Mouse (Mus musculus) kidney, adult 18-20 months (tissue): ENCODE results near the gene Cox17.

Experiments
- DNase-seq: peaks from one replicate; pipeline ENCODE4 v3.0.0; 2021

Cox17 gene

DNA sequence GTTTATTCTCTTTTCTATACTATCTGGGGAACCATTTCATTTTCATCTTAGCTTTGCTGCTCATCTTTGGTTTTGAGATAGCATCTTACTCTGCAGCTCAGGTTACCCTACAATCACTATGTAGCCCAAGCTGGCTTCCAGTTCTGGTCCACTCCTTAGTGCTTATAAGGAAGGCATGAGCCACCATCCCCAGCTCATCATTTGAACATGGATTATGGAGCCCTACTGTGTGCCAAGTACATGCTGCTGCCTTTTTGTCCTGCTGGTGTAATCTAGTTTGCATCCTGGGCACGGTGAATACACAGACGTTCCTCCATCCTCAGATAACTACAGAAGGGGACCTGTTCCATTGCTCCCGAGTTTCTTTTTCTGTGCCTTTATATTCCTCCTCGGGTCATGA lies 26.1 kb downstream of the Cox17 start:
- no peak for DNase-seq

DNA sequence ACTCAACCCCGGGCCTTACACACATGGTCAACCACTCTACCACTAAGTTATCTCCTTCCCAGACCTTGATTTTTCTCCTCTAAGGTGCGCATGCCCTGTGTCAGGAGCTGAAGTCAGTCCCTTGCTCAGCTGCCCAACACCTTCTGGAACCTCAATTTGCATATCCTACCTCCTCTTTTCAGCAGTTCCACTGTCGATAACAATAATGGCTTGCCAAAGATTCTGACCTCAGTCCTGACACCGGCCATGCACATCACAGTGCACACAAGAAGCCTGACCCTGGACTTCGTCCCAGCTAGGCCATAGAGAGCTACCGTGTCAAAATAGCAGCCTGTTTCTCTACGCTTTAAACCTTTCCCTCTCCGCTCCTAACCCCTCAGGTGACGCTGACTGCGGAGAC lies 26.6 kb downstream of the Cox17 start:
- DNase-seq, result no peak

DNA sequence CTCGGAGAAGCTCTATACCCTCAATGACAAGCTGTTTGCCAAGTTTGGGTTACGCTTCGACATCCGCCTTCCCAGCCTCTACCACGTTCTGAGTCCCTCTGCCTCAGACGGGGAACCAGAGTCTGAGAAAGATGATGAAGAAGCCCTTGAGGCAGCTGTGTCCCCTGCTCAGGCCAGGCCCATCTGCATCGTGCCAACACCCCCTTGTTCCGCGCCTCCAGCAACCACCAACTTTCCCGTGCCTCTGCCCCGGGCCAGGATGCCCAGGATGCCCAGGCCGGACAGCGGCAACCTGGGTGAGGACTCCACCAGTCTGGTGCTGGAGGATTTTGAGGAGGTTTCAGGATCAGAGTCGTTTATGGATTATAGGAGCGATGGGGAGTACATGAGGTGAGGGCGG lies 27.1 kb downstream of the Cox17 start:
- no peak for DNase-seq

DNA sequence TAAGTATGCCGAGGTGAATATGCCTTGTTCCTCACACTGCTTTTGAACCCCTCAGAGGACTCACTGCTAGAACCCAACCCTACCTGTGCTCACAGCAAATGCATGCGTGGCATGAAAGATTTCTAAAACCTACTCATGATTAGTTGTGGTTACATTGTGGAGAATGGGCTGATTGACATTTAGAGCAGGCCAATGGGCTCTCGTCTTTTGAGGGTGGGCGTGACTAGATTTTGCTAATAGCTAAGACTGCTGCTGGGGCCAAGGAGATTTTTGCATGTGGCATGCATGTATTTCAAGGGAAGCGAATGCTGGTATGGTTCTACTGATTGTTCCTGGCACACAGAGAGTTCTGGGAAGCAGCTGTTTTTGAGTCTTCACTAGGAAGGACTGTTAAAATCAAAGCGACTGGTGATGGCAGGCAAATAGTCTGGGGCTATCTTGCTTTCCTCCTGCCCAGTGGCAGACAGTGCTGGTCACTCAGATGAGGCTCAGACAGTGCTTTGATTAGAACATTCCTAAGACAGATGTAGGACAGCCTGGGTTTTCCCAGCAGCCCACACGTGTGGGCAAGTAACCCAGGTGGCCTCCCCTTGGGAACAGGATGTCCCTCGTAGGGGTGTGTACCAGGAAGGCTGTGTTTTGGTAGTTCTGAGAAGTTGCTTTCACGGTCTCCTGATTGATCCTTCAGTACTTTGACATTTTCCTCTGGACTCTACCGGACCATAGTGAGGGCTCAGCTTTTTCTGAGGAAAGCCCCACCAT lies 27.8 kb downstream of the Cox17 start:
- no peak for DNase-seq

DNA sequence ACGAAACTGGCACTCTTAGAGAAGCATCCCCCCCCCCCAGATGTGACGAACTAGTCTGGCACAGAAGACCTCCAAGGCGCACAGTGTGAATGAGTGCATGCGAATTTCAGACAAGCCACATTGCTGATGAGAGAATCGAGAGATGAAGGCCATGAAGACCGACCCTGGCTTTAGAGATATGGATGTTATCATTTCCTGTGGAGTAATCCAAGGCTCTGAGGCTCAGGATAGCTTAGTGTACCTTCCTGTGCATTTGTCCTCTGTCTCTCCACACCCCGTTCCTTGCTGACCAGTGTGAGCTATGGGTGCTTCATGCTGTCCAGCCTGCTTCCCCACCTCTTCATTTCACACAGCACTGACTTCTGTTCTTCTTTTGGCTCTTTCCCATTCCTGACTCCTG lies 28.4 kb downstream of the Cox17 start:
- DNase-seq, result no peak

DNA sequence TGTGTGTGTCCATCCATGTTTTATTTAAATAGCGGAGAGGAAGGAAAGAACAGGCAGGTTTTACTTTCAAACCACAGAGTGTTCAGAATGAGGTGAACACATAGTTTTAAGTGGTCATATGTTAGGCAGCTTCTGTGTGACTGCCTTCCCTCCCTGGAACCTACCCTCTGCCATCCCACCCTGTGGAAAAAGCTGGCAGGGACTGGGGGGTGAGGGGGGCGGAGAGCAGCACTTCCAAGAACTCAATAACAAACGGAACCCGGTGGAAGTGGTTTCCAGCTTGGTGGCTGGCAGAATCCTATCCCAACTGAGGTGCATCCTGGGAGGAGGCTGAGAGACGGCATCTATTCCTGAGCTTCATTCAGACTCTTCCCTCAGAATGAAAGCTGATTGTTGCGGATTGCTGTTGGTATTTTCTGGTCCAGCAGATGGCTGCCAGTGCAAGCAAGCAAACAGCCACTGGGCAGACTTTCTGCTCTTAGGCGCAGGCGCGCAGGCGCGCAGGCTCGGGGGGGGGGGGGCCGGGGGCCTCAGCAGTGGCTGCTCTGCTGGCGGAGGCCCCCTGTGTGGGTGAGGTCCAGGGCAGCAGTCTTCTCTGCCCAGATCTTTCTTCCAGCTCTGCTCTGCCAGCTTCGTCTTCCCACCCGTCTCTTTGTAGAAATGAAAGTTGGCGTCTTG lies 29.5 kb downstream of the Cox17 start:
- peak; percentile 33 for DNase-seq

DNA sequence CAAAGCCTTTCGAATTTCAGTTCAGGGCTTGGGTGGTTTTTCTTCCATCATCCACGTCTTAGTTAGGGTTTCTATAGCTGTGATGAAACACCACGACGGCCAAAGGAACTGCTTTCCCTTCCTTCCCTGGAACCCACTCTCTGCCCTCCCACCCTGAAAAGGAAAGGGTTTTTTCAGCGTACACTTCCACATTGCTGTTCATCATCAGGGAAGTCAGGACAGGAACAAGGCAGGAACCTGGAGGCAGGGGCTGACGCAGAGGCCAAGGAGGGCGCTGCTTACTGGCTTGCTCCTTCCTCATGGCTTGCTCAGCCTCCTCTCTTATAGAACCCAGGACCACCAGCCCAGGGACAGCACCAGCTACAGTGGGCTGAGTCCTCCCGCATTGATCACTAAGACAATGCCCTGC lies 30.1 kb downstream of the Cox17 start:
- no peak for DNase-seq

DNA sequence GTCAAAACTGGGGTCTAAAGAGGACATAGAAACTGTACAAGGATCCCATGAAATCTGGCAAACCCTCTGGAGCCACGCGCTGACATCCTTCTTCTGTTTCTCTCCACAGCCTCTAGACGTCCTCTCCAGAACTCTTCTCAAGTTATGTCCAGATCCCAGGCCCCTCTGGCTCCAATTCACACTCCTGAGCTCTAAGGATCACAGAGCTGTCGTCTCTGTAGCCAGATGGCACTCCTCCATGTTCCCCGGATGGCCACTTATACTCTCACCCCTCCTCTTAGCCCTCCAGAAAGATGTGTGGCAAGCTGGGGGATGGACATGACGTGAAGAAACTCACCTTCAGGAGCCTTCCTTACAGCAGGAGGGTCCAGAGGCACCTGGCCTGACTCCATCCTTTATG lies 30.8 kb downstream of the Cox17 start:
- DNase-seq, result no peak

DNA sequence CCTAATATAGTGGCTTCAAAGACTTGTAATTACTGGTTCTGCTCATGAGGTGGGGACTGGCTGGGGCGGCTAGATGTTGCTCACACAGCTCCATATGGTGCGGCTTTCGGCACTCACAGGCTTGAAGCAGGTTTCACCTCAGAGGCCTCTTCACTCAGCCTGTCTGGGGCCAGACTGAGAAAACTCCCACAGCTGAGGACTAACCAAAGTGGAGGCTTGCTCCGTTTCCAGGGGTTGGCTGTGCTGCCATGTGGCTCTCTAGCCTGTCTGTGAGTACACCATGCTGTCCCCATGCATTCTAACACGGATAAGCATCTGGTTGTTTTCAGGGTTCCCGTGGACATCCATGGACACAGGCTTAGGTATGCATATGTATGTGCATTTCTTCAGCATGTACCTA lies 31.8 kb downstream of the Cox17 start:
- no peak for DNase-seq

DNA sequence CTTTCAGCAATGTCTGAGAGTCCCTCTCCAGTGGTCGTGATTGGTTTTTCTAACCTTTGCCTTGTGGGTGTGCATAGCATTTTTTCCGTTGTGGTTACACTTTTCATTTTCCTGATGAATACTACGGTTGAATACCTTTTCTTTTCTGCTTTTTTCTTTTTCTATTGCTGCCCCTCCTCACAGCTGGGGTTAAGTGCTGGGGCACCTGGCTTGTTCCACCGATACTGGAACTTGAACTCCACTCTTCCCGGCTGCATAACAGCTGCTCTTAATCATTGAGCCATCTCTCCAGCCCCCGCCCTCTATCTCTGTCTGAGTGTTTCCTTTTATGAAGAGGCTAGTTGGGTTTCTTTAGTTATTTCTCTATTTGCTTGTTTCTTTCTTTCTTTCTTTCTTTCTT lies 32.3 kb downstream of the Cox17 start:
- DNase-seq, result no peak

DNA sequence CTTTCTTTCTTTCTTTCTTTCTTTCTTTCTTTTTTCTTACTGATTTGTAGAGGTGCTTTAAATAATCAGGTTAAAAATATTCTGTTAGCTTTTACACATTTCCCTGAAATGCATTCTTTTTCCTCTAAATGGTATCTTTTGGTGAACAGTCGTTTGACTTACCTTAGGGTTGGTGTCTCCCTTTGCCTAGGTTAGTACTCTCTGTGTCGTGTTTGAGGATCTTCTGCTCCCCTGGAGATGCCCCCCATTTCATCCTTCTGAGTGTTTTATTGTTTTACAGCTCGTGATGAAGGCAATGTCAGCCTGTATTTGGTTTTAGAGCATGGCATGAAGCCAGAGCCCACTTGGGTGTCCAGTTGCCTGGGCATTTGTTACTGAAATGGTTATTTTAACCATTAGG lies 32.7 kb downstream of the Cox17 start:
- DNase-seq, result no peak

DNA sequence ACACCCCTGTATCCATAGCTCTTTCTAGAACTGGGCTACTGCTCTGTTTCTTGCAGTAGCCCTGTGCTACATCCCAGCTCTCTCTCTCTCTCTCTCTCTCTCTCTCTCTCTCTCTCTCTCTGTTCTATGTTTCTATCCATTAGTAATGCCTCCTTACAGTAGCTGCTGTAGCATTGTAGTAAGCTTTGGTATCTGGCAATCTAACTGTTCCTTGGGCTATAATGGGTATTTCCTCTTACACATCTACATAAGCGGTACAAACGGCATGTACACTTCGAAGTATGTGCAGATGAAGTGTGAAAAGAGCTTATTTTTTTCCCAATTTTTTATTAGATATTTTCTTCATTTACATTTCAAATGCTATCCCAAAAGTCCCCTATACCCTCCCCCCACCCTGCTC lies 33.1 kb downstream of the Cox17 start:
- no peak for DNase-seq

DNA sequence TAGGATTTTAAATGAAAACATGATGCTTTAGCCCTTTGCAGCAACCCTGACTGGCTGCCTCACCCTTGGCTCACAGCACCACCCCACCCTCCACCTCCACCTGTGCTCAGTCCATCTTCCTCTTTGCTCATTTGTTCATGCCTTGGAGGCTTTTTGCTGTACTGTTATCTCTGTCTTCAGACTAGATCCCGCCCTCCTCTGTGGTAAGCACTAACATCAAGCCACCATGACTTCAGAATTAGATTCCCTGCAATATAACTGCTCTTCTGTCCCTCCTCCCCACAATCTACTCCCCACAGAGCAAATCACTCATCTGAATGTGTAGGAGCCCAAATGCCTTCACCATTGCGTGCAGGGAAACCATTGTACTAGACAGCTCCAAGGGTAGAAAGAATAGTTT lies 36.9 kb downstream of the Cox17 start:
- no peak for DNase-seq

DNA sequence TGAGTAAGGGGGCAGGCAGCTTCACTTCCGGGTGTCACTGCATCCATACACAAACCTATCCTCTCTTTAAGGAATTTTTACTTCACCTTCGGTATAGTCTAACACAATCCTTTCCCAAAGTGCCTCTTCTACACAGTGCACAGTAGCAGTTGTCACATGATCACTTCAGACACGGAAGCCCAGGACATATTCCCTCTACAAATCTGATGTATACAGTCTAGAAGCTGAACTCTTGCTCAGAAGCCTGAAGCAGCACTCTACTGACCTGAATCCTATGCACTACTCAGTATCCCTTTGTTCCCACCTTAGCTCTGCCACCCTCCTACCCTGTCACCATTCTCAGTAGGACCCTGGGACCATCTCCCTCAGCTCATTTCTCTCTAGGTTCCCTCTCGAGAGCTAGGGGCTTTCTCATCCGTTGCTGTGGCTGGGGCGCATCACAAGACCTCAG lies 38.4 kb downstream of the Cox17 start:
- DNase-seq, result no peak

DNA sequence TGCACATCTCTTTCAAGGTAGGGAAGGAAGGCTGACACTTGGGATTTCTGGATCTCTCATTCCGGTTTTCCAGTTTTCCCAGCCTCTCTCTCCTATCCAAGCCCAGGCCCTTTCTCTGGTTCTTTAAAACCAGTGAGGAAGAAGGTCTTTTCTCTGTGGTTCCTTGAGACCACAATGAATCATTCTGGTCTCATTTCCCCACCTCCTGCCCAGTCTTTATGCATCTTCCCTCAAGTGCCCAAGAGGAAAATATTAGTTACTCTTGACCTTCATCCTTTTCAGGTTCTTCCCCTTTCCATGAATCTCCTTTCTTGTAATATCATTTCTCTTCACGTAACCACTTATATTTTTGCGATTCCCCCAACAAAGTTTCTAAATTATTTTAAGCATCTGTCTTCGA lies 38.9 kb downstream of the Cox17 start:
- DNase-seq, result no peak

DNA sequence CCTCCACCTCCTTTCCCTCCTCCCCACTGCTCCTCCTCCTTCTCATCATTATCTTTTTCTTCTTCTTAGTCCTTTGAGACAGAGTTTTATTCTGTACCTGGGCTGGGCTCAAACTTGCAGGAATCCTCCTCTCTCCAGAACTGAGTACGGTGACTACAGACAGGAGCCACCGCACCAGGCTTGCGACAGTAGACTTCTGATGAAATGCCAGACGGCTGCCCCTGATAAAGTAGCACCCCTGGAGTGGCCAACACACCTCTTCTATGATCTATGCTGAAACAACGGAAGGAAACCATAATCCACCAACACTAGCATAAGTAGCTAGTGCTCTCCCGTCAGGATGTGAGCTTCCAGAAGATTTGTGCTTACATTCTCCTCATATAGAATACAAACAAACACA lies 40.6 kb downstream of the Cox17 start:
- DNase-seq, result no peak

DNA sequence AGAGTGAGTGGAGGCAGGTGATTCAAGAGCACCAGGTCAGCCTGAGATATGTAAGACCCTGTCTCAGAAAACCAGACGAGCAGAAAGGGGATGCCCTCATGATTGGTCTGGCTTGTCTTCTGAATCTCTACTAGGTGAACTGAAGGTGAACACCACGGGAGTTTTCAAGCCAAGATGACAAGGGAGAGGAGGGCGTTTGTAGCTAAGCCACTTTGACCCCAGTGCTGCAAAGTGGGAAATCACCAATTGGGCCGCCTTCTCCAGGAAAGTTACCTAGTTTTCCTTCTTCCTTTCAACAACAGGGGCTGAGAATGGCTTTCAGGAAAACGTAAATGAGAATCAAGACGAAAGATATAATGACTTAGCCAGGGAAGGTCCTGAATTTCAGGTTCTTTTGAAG lies 42.0 kb downstream of the Cox17 start:
- no peak for DNase-seq

DNA sequence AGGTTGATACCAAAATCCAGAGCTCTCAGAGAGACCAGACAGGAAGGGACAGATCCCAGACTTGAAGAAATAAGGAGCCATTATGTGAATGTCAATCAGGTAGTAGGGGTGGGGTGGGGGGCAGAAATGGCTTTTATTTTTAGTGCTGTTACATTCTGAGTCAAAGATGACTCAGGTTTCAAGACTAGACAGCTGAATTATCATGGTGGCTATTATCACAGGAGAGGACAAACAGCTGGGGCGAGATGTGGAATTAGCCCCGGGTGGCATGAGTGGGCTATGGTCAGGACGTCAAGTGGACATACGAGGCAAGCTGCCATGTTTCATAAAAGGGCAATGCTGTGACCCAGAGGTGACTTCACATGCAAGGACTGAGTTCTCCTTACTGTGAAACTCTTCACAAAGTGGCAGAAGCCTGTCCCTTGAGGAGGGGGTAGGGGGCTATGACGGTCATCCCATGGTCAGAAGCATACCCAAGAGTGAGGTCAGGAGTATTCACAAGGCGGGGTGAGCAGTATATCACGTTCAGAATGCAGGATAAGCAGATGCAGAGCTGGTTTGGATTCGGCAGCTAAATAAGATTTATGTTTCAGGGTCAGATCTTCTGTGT lies 42.6 kb downstream of the Cox17 start:
- DNase-seq, result no peak

DNA sequence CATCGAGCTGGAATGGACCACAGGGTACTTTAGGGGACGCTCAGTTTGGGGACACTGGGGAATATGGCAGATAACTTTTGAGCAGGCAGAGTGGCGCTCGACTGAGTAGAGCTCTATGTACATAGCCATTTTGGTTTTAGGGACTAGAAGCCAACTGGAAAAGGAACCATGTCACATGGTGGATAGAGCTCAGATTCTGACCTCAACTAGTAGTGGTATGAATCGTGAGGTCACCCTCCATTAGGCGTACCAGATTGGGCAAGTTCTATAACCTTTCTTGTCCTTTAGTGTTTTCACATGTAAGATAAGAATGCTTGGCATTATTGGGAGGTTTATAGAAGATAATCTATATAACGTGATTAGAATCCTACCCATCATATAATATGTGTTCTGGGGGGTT lies 43.5 kb downstream of the Cox17 start:
- no peak for DNase-seq

DNA sequence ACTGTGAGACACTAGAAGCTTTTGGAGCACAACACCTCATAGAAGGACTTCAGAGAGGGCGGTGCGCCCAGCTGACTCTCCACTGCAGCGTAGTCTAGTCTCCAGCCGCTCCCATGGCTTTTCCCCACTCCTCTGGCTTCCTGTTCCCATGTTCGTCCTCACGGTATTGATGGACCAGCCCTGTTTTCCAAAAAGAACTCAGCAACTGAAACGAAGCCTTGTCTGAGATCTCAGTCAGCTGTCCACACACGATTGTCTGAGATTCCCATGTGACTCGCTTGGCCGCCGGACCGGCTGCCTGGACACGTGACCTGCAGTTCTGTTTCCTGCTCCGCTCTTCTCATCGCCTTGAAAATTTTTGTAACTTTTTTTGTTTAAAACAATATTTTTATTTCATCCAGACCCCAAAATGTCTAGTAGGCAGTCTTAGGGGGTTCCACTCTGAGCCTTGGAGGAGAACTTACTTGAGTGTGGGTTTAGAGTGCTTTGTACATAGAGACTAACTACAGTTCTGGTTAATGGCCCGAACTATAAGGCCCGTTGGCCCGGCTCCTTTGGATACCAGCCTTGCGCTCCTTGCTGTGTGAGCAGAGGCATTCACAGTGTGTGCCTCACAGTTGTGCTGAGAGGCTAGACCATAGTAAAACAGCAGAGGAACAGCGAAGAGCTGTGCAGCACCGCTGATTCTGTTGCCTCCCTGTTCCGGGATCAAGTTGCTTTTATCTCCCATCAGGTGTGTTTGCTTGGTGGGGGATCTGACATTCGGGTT lies 45.5 kb downstream of the Cox17 start:
- peak; percentile 44 for DNase-seq

DNA sequence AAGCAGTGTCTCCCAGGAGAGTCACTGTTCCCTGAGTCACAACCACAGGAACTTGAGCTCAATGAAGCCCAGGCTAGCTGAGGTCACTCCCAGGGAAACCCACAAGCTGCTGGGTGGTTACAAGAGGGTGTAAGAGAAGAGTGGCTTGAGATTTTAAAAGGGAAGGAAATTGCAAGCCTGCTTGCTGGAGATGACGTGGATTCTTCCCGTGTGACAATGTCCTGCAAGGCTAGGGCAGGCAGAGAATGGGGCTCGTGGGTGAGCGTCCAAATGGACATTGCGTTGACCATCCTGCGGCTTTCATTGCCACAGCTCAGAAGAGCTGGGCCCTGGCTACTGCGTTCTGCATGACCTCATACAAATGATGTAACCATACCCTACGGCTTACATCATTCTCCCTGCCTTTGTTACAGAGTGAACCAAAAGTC lies 47.4 kb downstream of the Cox17 start:
- DNase-seq, result no peak

DNA sequence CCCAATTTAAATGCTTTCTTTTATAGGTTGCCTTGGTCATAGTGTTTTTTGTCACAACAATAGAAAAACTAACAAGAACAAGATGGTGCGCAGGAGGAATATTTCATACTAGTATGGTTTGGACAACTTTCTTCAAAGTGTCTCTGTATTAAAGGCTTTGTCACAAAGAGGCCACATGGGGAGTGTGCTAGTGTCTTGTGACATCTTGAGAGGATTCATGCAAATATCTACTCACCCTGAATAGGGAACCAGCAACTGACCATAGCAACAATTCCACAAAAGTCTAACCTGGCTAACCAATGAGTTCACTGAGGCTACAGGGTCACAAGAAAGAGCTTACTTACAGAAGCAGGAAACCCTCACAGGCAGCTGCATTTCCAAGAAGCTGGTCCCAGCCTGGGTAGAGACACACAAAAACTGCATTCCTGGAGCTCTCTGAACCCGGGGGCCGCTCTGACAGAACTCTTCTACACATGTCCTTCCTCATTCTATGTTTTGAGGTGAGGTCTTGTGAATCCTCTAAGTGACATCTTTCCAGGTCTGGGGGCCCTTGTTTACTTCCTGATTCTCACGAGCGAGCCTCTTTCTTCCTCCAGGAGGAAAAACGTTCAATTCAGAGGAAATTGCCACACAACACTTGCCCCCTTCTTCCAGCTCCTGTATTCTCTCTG lies 48.4 kb downstream of the Cox17 start:
- no peak for DNase-seq

DNA sequence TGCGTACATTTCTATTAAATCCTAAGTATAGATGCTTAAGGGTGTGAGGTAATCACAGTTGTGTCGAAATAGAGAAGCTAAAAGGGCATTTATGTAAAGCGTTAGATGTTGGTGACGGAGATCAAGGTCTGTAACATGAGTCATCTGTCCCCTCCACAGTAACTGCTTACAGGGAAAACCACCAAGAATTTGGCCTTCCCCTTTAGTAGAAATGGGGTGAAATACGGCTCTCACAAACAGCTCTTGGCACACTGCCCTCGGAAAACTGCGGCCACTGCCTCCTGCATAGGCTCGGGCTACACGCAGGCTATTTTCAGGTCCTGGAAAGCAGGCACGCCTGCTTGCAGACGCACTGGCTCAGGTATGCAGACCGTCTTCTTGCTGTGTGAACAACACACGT lies 49.4 kb downstream of the Cox17 start:
- DNase-seq, result peak; percentile 50
